Mouse (Mus musculus): ENCODE measurements around the gene Irf2bpl.

Irf2bpl gene

GRCm38 (mm10) chr12:86884197-86885058 lies at the start of gene Irf2bpl:
Irf2bpl (minus strand) TSS chr12:86884798.
- peak; percentile 97 to 99 for DNase-seq (ENCODE audit: low spot score in 2 of 2)

- no peak for DNase-seq (ENCODE audit: low spot score in 2 of 2)
These were observed 48.0 kb upstream of the Irf2bpl start for GRCm38 (mm10) chr12:86932575-86932952.

GRCm38 (mm10) chr12:86931919-86932574 lies 47.4 kb upstream of the Irf2bpl start:
- no peak for DNase-seq (ENCODE audit: low spot score in 2 of 2)

GRCm38 (mm10) chr12:86930934-86931729 lies 46.5 kb upstream of the Irf2bpl start:
- no peak for DNase-seq (ENCODE audit: low spot score in 2 of 2)

GRCm38 (mm10) chr12:86923837-86924236 lies 39.2 kb upstream of the Irf2bpl start:
- DNase-seq (ENCODE audit: low spot score in 2 of 2): peak; percentile 69 to 70

- no peak for DNase-seq (ENCODE audit: low spot score in 2 of 2)
These were observed 34.6 kb upstream of the Irf2bpl start for GRCm38 (mm10) chr12:86918983-86919722.

- DNase-seq (ENCODE audit: low spot score in 2 of 2): no peak
These were observed 33.9 kb upstream of the Irf2bpl start for GRCm38 (mm10) chr12:86918361-86918967.

- DNase-seq (ENCODE audit: low spot score in 2 of 2): no peak
These were observed 32.4 kb upstream of the Irf2bpl start for GRCm38 (mm10) chr12:86916796-86917573.

- DNase-seq (ENCODE audit: low spot score in 2 of 2): no peak
These were observed 31.0 kb upstream of the Irf2bpl start for GRCm38 (mm10) chr12:86915617-86916016.

- no peak for DNase-seq (ENCODE audit: low spot score in 2 of 2)
These were observed 30.2 kb upstream of the Irf2bpl start for GRCm38 (mm10) chr12:86914756-86915155.

GRCm38 (mm10) chr12:86914351-86914750 lies 29.8 kb upstream of the Irf2bpl start:
- DNase-seq (ENCODE audit: low spot score in 2 of 2): no peak

GRCm38 (mm10) chr12:86912335-86913093 lies 27.9 kb upstream of the Irf2bpl start:
- no peak for DNase-seq (ENCODE audit: low spot score in 2 of 2)

- DNase-seq (ENCODE audit: low spot score in 2 of 2): peak in 1 of 2 experiments; percentile 71
These were observed 26.9 kb upstream of the Irf2bpl start for GRCm38 (mm10) chr12:86911482-86911931.

GRCm38 (mm10) chr12:86906395-86906794 lies 21.8 kb upstream of the Irf2bpl start:
- DNase-seq (ENCODE audit: low spot score in 2 of 2): peak in 1 of 2 experiments; percentile 82

GRCm38 (mm10) chr12:86905876-86906275 lies 21.3 kb upstream of the Irf2bpl start:
- DNase-seq (ENCODE audit: low spot score in 2 of 2): no peak

GRCm38 (mm10) chr12:86905203-86905602 lies 20.6 kb upstream of the Irf2bpl start:
- DNase-seq (ENCODE audit: low spot score in 2 of 2): no peak

- no peak for DNase-seq (ENCODE audit: low spot score in 2 of 2)
These were observed 19.5 kb upstream of the Irf2bpl start for GRCm38 (mm10) chr12:86903828-86904806.
